Mouse (Mus musculus): ENCODE measurements around the gene Tor2a. TPM values are rescaled to one million over a fixed set of nuclear protein-coding genes. Genes with fewer than 3 reads are reported as not detected.
A peak's percentile ranks its signal among the peaks of the same experiment; 100 is the strongest.

Tor2a gene
- total RNA-seq, 2 experiments from 2014 or later, result 28.9 to 32.9 TPM

DNA sequence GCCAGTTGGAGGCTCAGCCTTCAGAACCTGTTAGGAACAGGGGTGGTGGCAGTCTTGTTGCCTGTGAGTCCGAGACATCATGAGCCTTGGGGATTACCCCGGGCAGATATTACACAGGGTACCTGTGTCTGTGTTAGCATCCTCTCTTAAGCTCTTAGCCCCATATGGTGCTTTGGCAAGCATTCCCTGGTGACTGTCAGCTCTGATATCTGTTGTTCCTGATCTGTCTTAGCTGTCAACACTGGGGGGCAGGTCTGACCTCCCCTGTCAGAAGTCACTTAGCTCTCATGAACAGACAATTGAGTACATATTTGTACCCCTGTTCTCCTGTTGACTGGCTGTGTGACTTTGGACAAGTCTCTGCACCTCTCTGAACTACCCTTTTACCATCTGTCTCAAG lies 2.0 kb downstream of the Tor2a start:
- DNase-seq (ENCODE audit: low spot score in 2 of 2), result no peak

DNA sequence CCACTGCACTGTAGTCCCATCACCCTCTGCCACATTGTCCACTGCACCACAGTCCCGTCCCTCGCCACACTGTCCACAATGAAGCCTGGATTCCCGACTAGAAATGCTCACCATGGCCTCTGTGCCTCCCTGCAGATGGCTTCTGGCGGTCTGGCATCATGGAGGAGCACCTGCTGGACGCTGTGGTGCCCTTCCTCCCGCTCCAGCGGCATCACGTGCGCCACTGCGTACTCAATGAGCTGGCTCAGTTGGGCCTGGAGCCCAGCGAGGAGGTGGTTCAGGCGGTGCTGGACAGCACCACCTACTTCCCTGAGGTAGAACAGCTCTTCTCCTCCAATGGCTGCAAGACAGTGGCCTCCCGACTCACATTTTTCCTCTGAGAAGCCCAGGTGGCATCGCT lies 4.3 kb downstream of the Tor2a start:
- DNase-seq (ENCODE audit: low spot score in 2 of 2), result no peak

DNA sequence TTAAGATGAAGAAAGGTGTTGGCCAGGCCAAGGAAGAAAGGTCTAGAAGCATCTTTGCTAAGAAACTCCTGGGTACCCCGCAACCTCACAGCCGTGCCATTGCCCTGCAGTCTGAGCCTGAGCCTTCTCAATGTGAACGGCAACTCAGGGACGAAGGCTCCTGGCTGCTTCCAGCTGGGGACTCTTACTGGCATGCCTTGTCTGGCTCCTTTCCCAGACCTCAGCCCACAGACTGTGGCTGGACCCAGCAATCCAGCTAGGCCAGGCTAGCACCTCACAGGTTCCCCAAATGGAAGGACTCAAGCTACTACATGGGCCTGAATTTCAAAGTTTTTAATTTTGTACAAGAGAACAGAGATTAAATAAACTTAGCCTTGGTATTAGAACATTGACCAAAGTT lies 4.8 kb downstream of the Tor2a start:
- no peak for DNase-seq (ENCODE audit: low spot score in 2 of 2)

DNA sequence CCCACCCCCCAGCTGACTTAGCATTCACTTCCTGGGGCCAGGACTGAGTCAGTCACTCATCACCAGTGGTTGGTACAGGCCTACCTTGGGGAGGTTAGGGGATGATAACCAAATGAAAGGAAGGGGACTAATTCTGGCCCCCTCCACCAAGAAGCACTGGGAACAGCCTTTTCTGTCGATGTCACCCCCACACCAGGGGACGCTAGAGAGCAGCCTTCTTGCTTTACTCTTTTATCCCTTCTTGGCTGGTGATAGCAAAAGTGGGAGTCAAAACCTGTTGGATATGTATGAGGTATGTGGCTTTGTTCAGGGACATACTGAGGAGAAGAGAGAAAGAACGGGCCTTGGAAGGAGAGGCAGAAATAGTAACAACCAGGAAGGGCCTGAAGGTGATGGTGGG lies 6.3 kb downstream of the Tor2a start:
- DNase-seq (ENCODE audit: low spot score in 2 of 2), result no peak

DNA sequence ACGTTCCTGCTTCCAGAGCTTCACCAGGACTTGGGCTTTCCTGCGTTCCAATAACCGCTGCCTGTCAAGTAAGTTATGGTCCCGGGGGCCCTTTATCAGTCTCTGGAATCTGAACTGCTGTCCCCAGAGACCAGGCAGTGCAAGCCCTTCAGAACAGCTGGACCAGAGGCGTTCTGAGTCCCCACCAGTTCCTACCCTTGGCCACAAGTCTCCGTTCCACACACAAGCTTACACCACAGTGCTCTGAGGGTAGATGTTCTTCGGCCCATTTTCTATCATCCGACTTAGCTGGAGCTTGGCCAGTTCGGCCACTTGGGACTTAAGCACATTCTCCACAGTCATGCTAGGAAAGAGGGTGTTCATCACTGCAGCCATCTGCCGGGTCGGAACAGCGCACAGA lies 10.2 kb downstream of the Tor2a start:
- DNase-seq (ENCODE audit: low spot score in 2 of 2), result no peak

DNA sequence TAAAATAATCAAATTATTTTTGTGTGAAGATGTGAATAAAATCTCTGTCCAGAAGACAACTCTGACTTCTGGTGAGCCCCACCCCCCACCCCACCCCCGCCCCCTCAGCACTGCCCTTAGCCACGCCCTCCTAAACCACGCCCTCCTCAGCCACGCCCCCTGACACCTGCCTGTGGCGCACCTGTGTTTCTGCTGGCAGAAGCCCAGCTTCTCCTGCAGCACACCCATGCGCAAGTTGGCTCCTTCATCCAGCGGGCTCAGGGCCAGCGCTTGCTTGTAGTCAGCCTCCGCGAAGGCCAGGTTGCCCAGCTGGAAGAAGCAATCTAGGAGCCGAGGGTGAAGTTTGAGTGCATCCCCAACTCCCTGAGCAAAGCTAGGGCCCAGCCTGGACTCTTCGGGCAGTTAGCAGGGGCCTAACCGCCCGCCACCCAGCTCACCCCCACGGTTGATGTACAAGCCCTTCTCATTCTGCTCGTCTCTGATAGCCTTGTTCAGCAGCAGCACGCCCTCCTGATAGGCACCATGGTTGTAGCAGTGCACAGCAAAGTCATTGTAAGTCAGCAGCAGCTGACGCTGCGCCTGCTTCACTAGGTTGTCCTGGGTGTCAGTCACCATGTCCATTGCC lies 11.7 kb downstream of the Tor2a start:
- DNase-seq (ENCODE audit: low spot score in 2 of 2), result no peak

DNA sequence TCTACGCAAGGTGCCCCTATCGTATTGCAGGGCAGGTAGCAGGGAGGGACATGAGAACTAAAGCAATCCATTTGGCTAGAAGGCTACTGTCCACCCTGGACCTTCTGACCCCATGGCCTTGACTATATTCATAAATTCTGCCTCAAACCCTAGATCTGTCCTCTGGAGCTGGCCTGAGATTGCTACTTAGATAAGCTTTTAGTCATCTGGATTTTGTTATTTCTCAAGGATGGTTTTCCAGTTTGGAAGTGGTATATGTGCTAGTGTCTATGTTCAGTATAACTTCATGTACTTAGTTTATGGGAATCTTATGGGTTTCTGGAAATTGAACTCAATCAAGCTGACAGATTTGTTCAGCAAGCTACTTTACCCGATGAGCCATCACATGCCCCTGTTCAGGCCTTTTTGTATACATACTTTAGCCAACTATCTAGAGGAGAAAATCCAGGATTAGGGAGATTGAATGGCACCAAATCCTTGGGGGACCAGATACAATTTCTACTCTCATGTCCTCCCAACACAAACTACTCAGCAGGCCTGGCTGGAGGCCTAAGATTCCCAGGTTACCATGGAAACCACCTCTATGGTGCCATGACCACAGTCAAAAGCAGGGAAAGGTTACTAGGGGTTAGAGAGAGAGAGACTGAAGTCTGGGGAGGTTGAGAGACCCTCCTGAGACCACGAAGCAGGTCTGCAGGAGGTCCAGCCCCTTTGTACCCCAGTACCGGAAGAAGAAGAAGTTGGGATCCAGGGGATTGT lies 12.5 kb downstream of the Tor2a start:
- no peak for DNase-seq (ENCODE audit: low spot score in 2 of 2)

DNA sequence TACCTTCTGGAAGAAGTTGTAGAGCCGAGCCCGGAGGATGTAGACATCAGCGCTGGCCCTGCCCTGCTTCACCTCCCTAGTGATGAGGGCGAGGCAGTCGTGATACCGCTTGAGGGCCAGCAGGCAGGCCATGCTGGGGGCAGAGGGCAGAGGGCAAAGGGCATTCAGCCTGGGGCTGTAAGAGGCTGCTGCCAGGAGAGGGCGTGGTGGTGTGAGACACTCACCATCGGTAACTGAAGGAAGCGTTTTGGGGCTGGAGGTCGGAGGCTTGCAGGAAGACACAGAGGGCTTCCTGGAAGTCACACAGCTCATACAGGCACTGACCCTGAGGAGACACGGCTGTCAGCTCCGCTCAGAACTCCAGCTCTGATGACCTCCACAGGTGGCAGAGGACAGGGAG lies 14.9 kb downstream of the Tor2a start:
- DNase-seq (ENCODE audit: low spot score in 2 of 2), result no peak

DNA sequence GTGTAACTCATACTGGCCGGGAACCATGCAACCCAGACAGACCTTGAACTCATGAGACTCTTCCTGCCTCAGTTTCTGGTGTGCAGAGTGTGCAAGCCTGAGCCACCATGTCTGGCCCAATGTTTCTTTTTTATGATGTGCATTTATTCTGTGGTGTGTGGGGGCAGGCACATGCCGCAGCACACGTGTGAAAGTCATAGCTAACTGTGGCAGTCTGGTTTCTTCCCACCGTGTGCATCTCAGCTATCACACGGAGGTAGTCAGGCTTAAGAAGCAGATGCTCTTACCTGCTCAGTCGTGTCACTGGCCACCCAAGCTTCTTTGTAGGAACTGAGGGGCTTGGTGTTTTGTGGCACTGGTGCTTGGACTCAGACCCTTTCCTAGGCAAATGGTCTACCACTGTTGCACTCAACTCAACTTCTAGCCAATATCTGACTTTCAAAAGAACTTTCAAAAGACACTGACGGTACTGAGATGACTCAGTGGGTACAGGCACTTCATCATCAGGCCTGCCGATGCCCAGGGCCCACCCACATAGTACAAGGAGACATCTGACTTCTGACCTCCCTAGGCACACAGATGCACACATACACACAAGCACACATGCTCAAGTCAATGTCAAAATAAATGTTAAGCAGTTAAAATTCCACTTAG lies 15.7 kb downstream of the Tor2a start:
- no peak for DNase-seq (ENCODE audit: low spot score in 2 of 2)

DNA sequence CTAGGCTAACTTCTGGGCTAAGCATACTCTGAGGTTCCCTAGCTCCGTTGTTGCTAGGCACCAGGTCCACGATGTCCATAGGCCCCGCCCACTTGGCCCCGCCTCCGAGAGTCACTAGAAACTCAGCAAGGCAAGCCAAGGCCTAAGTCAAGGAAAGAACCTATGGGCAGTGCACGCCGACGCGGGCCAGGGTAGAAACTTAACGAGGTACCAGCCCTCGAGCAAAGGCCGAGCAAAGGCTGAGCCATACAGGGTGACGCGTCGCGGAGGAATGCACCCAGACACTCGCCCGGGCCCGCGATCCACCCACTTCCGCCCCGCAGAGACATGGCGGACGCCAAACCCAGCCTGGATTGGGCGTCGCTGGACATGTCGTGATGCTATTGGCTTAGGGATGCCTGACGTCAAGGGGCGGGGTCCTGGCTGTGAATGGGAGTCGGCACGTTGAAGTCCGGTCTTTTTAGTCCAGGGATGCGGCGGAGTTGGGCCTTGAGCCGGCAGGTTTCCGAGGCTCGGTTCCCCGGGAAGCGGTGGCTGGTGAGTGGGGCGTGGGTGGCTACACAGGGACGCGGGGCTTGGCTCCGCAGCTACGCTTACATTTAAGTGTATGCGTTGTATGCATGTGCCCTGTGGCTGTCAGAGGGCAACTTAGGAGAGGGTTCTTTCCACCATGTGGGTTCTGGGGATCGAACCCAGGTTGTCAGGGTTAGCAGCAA lies 18.5 kb downstream of the Tor2a start, which contains the start of the genes Ttc16 and Ptrh1:
TSS of gene Ttc16 (minus strand) at position 275 of the 716 bp plus-strand sequence.
TSS of gene Ptrh1 (plus strand) at position 428 of the 716 bp plus-strand sequence.
- DNase-seq (ENCODE audit: low spot score in 2 of 2), result peak; percentile 96 to 97

DNA sequence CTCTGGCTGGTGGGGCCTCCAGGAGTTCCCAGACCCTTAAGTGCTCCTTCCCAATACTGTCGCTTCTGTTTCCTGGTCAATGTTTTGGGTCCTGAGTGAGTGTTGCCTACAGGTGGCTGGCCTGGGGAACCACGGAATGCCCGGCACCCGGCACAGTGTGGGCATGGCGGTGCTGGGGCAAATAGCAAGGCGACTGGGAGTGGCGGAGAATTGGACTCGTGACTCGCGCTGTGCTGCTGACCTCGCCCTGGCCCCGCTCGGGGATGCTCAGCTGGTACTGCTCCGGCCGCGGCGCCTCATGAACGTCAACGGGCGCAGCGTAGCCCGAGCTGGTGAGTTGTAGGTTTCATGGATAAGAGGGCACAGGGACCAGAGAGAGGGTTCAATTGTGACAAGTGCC lies 19.2 kb downstream of the Tor2a start:
- DNase-seq (ENCODE audit: low spot score in 2 of 2), result no peak

DNA sequence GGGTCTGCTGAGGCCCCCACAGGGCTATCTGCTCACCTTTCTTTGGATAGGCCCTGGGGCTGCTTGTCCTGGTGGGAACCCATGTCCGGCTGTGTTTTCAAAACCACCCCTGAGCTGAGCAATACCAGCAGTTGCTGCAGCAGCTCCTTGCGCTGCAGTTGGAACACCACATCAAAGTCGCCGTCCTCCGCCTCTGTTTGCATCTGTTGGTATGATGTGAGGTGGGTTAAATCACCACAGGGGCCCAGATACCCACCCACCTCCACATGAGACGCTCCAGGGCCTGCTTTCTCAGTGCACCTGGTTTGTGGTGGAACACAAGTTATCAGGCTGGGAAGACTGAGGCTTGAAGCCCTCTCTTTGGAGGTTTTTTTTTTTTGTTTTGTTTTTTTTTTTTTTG lies 21.0 kb downstream of the Tor2a start:
- DNase-seq (ENCODE audit: low spot score in 2 of 2), result no peak

DNA sequence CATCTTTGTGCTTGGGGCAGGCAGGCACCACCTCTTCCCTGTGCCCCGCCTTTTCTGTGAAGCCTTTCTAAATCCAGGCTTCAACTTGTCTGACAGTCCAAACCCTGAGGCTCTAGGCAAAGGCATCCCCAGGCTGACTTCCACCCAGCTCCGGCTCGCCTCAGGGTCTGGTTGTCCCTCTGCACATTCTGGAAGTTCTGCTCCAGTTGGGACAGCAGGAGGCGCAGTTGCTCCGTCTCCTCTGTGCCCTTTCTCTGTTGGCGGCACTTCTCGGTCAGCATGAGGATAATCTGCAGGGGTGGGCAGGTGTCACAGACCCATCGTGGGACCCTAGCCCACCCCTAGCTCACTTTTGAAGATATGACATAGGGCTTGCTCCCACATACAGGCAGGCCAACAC lies 22.1 kb downstream of the Tor2a start:
- peak; percentile 71 to 74 for DNase-seq (ENCODE audit: low spot score in 2 of 2)

DNA sequence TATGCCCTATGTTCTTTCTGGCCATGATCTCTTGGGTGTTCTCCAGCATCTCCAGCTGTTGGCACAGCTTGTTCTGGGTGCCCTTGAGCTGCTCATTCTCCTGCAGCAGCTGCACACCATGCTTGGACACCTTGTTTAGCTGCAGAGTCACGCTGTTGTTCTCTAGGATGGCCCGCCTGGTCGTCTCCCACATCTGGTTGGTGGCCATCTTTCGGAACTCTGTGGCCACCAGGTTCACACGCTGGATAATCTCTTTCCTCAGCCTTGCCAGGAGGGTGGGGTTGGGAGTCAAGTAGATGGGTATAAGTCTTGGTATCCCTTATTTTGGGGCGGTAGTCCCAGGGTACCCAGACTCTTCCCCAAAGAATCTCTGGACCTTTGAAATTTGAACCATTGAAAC lies 22.7 kb downstream of the Tor2a start:
- DNase-seq (ENCODE audit: low spot score in 2 of 2), result no peak

DNA sequence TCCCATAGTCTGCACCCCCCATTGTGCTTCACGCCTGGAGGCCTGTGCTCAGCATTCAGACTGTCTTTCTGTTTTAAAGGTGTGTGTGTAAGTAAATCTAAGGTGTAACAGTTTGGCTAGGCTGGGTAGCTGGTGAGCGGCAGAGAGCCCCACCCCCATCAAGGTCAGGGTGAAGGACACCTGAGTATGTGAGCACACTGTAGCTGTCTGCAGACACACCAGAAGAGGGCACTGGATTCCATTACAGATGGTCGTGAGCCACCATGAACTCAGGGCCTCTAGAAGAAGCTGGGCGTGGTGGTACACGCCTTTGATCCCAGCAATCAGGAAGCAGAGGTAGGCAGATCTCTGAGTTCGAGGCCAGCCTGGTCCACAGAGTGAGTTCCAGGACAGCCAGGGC lies 24.7 kb downstream of the Tor2a start:
- no peak for DNase-seq (ENCODE audit: low spot score in 2 of 2)

DNA sequence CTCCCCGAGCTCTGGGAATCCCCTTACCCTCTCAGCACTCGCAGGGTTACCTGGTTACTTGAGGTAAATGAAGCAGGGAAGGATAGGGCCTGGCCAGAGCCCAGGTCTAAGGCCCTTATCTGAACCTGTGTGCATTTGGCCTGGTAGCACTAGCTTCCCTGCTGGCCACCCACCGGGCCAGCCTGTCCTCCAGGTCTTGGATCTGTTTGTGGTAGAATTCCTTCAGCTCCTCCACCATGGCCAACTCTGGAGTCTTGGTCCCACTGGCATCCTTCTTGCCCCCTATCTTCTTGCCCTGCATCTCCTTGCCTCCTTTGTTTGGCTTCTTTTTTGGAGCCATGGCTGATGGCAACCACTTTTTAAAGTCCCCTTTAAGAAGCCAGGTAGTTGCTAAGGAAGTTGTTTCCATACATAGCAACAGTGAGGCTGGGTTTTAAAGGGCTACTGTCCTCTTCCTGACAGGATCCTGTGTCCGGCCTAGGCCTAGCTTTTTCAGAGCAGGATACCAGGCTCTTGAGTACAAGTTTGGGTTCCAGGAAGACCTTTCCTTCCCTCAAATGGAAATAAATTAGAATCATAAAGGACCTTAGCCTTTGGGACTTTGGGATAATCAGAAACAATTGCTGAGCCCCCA lies 27.1 kb downstream of the Tor2a start, which contains the start of gene Cfap157:
TSS of gene Cfap157 (minus strand) at position 381 of the 634 bp plus-strand sequence.
- no peak for DNase-seq (ENCODE audit: low spot score in 2 of 2)

DNA sequence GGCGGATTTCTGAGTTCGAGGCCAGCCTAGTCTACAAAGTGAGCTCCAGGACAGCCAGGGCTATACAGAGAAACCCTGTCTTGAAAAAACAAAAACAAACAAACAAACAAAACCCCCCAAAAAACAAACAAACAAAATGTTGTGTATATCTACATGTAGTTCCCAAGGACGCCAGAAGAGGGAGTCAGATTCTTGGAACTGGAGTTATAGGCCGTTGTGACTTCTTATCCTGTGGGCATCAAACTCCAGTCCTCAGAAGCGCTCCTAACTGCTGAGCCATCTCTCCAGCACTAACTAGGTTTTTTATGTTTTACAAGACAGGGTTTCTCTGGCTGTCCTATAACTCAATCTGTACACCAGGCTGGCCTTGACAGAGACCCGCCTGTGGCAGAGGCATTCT lies 30.1 kb downstream of the Tor2a start:
- no peak for DNase-seq (ENCODE audit: low spot score in 2 of 2)

DNA sequence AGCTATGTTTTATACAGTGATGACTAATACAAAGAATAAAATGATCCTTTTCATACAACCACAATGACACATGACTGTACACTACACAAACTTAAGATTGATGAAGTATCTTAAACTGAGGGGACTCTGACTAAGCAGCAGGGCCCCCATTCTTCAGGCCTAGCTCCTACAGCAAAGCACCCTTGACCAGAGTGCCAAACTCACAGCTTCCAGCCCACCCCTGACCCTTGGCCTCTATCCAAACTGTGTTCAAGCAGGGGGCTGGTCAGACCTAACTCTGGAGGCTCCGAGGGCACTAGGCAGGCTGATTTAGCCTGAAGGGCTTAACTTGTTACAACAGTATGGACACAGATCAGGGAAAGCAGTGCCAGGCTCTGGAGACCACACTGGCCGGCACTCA lies 31.5 kb downstream of the Tor2a start:
- no peak for DNase-seq (ENCODE audit: low spot score in 2 of 2)

DNA sequence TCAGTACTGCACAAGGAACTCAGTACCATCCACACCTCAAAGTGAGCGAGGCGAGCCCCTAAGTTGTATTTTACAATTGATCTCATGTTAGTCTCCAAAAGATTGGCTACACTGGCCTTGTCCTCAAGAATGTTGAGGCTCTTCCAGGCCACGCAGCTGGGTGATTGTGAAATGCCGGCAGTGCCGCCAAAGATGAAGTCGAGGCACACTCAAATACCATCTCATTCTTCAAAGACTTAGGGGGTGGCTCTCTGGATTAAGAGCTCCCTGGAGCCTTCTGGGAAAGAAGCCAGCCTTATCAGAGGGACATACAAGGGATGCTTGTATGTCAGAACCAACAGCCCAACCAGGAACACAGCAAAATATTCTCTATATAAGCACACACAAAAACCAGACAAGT lies 34.3 kb downstream of the Tor2a start:
- no peak for DNase-seq (ENCODE audit: low spot score in 2 of 2)

DNA sequence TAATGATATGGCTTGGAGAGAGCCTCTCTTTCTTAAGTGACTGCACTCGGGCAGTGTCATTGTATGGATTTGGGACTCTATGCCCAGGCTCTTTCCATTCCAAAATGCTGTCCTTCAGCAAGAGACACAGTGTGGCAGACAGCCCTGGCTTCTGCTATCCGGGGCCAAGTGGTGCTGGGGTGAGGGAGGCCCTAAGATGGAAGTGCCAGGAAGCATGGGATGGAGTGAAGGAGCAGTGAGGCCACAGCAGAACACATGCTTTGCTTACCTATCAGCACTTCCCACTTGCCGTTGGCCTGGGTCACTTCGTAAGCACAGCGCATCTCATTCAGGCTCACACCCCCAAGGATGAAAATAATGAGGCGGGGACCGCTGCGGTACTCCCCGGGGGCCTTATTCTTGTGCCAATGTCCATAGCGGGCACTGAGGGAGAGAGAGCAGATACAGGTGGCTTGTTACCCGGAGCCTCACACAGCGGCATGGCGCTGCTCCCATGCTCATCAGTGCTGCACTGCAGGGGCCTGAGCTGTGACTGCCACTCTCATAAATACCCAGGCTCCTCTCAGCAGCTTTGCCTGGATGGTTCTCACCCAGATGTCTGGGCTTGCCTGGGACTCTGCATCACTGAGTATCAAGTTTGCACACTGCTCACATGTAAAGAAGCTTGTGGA lies 38.8 kb downstream of the Tor2a start:
- no peak for DNase-seq (ENCODE audit: low spot score in 2 of 2)
